Mouse (Mus musculus) cerebellum, adult 2 months (tissue): ENCODE data around the gene Vip.

Experiments used
- CTCF ChIP-seq: fragments of 200-500 bp; IDR thresholded peaks from 2 replicates; pipeline ENCODE4 v1.5.1; 2011; ENCODE audit warnings: low read depth, mild to moderate bottlenecking, control low read depth, low read length, moderate library complexity, borderline replicate concordance; ENCODE audit not compliant: insufficient read depth
- POLR2A ChIP-seq: fragments of 200-500 bp; IDR thresholded peaks from 2 replicates; pipeline ENCODE4 v1.6.1; 2011; ENCODE audit warnings: low read length, control low read depth, borderline replicate concordance; ENCODE audit not compliant: insufficient read depth

DNA sequence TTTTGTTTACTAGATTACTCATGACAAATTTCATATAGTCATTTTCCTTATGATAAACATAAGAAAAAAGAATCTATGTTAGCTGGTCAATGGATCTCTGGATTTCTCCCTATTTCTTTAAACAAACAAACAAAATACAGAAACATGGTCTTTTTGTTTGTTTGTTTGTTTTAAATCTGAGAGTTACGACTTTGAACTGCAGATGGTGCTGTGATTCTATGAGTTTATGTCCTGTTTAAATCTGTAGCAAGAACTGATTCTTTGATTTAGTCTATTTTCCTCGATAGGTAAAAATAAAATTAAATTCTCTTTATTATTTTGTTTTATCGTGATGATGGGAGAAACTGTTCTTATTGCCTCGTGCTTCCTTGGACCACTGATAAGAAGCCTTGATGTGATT is 1.7 kb upstream of the Vip start:
- TF ChIP-seq CTCF (no peak), POLR2A (no peak)
